Mouse (Mus musculus) liver (tissue): ENCODE results near the gene Zfp941.

Experiments used
- DNase-seq: peaks from one replicate; pipeline ENCODE4 v3.0.0-alpha.2; 2020; ENCODE audit warnings: mixed read lengths

The Zfp941 gene

DNA sequence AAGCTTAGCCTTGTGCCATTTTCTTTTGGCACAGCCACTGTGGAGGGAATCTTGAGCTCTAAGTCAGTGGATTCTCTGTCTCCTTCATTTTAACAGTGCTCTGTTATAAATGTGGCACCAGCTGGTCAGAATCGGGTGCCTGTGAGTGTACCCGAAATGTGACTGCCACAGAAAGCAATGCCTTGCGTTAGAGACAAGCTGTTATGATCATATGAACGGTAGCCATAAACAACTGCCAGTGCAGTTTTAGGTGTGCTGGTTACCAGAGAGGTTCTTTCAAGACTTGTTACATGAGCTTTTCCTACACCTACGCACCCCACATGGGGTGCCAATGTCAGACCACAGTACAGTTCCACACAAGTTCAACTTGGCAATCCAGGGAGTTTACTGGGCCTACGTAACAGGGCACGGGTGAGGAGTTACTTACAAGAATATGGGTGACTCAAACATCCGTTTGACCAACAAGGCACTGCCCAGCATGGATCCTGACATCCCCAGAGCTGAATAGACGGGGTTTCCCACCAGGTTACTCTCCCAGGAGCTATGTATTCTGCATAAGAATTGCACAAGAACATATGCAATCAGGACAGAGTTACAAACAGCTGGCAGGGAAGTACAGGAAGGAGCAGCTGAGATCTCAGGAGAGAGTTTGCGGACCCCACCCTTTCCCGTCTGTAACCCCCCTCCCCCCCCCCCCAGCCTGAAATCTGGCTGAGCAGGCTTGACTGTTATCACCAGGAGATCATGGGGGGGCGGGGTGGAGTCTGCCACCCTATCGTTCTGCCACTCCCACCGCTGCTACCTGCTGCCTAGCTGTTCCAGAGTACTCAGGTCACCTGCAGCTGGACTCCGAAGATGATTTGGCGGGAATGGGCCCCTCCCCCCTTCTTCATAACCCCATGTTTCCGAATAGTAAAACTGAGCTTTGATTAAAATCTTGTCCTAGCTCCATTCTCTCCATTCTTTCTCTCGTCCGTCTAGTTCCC lies 19.1 kb upstream of the Zfp941 start:
- DNase-seq = no peak

GRCm38 (mm10) chr7:140839556-140839955 lies 17.6 kb upstream of the Zfp941 start:
- no peak for DNase-seq

GRCm38 (mm10) chr7:140836243-140837115 lies 14.5 kb upstream of the Zfp941 start:
- no peak for DNase-seq

DNA sequence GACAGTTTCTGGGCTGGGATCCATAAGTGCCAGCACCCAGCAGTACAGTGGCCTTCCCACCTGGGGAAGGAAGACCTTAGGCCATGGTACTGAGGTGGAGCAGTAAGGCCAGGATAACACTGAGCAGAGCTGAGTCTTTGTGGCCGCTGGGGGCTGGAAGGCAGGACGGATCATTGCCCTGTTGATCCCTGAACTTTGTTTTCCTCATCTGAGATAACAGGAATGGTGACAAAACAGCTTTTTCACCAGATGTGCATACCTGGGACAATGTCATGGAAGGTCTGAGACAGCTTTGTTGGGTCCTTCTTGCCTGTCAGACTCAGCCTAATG lies 13.7 kb upstream of the Zfp941 start:
- DNase-seq = no peak

- peak; percentile 28 for DNase-seq
Observed at GRCm38 (mm10) chr7:140834968-140835757, 13.2 kb upstream of the Zfp941 start, which contains the start of gene Urah. Urah (plus strand) TSS chr7:140835018.

DNA sequence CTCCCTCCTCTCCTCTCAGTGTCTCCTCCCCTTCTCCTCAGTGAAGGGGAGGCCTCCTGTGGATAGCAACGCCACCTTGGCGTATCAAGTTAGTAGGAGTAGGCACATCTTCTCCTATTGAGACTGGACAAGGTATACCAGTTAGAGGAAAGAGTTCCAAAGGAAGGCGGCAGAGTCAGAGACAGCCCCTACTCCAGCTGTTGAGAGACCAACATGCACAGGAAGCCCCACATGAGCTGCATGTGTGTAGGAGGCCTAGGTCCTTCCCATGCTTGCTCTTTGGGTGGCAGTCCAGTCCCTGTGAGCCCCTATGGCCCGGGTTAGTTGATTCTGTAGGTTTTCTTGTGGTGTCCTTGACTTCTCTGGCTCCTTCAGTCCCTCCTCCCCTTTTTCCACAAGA lies 11.4 kb upstream of the Zfp941 start:
- no peak for DNase-seq

DNA sequence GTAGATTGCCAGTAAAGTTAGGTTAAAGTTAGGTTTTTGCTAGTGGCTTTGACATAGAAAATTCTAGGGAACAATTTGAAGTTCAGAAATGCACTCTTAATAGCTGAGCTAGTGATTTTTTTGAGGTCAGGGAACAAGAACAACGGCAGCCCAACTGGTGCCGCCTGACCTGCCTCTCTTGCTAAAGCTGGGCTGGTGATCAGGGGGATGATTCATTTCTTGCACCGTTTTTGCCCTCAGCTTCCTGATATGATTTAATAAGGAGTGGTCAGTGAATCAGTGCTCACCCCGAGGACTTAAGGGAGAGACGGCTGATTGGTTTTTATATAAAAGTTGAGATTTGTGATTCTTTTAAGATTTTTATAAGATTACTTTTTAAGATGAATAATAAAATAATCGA lies 9.5 kb upstream of the Zfp941 start:
- DNase-seq = no peak

- no peak for DNase-seq
Observed at GRCm38 (mm10) chr7:140828171-140828881, 6.3 kb upstream of the Zfp941 start.

GRCm38 (mm10) chr7:140822731-140823130 lies 753 bp upstream of the Zfp941 start:
- no peak for DNase-seq

- DNase-seq = no peak
Observed at GRCm38 (mm10) chr7:140821305-140821652, 699 bp downstream of the Zfp941 start.

DNA sequence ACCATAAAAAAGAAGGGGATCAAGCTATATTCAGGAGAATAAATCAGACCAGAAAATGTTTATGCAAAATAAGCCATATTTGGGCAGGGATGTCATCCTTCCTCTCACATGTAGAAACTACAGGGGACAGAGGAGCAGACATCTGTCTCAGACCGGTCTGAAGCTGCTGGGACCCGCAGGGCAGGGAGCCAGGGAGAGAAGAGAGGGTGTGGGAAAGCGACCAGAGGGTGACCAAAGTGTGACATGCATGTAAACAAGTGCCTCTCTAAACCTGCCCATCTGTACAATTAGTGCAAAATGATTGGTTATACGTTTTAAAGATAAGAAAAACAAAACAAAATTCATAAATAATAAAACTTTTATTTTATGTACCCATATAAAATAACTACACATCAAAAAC lies 1.8 kb downstream of the Zfp941 start:
- no peak for DNase-seq

DNA sequence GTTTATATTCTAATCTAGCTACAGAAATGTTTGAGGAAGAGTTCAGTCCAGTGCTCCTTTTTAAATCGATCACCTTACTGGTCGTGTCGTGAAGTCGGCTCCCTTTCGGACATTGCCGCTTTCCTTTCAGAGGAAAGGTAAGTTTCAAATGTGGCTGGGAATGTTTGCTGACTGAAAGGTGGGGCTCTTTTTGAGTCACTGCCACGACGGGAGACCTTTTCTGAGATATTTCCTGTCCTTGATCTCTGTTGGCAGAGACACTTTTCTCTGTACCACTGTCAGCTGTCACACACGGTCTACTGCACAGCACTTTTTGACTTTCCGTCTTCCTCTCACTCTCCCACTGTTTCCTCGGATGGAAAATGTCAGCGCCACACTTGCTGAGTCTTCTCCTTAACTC lies 9.1 kb downstream of the Zfp941 start:
- no peak for DNase-seq

- no peak for DNase-seq
Observed at GRCm38 (mm10) chr7:140811714-140812113, 10.3 kb downstream of the Zfp941 start.

DNA sequence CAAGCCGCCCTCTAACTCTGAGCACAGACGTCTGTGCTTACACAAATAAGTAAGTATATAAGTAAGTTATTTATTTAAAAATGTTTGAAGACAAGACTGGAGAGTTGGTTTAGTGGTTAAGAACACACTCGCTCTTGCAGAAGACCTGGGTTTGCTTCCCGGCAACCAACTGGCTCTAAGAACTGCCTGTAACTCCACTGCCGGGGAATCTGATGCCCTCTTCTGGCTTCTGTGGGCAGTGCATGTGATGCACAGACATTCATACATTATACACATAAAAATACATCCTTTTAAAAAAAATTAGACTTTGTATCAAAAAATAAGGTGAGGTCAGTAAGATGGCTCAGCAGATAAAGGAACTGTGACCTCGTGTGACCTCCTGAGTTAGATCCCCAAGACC lies 11.5 kb downstream of the Zfp941 start:
- DNase-seq = no peak

DNA sequence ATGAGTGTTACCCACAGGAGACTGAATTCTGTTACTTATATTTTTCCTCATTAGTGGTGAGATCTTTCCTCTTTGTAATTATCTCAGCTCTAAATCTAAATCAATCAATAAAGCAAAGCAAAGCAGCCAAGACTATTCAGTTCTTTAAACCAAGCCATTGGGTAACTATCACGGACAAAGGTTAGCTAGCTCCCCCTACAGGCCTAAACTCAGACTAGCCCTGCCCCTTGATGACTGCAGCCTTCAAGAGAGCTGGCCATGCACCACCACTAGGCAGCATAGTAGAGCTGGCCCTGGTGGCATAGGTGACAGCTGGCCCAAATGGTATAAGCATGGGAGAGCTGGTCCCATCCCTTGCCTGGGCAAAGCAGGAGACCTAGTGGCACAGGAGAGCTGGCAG lies 16.3 kb downstream of the Zfp941 start:
- peak; percentile 43 for DNase-seq

GRCm38 (mm10) chr7:140802629-140803028 lies 19.3 kb downstream of the Zfp941 start:
- DNase-seq = no peak

DNA sequence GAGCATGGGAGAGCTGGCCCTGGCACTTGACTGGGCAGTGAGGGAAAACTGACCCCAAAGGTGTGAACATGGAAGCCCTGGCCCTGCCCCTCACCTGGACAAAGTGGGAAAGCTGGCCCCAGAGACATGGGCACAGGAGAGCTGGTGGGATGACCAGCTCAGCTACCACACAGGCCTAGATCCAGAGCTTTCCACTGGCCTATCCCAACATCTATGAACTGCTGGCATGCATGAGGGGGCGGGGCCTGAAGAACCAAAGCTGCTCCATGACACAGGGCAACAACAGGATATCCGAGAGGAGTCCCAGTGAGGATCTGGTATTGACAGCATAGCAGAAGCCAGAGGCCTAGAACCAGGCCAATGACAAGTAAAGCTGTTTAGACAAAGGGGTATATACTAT lies 23.8 kb downstream of the Zfp941 start:
- no peak for DNase-seq

- no peak for DNase-seq
Observed at GRCm38 (mm10) chr7:140797619-140798018, 24.4 kb downstream of the Zfp941 start.

- DNase-seq = no peak
Observed at GRCm38 (mm10) chr7:140793541-140793940, 28.4 kb downstream of the Zfp941 start.

- DNase-seq = no peak
Observed at GRCm38 (mm10) chr7:140788053-140788435, 33.9 kb downstream of the Zfp941 start.

DNA sequence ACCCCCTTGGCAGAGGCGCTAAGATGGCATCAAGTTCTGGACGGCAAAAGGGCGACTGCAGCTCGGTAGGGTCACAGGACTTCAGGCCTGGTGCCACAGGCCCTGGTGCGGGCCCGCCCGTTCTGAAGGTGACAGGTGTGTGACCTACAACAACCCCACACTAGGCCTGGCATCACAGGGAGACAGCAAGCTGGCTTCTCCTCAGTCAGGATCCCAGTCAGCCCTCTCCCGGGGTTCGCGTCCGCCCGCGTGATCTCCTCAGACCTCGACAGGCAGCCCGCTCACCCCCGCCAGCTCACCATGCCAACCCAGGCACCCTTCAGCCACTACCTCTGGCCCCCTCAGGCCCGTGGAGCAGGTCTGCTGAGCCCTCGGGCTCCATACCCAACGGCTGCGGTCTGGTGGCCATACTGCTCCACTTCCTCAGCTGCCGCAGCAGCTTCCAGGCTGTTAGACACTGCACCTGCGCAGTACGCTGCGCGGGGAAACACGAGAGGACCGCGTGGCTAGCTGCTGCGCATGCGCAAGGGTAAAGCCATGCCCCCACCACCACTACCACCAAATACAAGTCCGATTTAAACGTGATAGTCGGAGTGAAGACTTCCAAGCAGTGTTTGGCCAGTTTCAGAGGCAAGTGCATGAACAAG lies 34.4 kb downstream of the Zfp941 start, which contains the start of gene Syce1:
TSS of gene Syce1 (minus strand) at position 447 of the 647 bp plus-strand sequence.
- no peak for DNase-seq

GRCm38 (mm10) chr7:140780548-140780947 lies 41.4 kb downstream of the Zfp941 start:
- no peak for DNase-seq
